ENCODE assay signal across 10 mouse cellular contexts in the genomic region with DNA sequence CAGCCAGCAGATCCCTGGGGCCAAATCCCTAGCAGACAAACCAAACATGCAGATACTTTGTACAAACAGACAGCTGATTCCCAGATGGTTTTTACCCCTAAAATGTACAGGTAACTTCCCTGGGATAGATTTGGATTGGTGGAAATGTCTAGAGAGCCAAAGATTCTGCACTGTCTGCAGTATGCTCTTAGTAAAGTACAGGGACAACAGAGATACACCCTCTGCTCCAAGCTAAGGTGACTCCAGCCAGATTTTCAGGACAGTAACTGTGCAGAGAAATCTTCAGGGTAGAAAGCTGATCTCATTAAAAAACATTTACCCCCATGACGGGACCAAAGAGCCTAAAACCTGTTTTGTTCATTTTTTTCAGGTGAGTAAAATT. TPM values are rescaled to one million over a fixed set of nuclear protein-coding genes. Genes with fewer than 3 reads are reported as not detected.
DNase-seq lines count a peak whose midpoint lies in the region; ATAC-seq lines count a peak whose summit lies in the region.
"Had no signal": no experiment of that assay in that cellular context is flagged by ENCODE, and none has a peak within 500 bp of the region (broad histone marks: within the 10 kb centered on the region; RNA-seq: fewer than 3 reads in every experiment).

No protein-coding gene starts in this region.

- WGBS in hindbrain, embryonic 11.5 days: 45% methylated on average over 1 of the region's 1 CpGs
- WGBS in hindbrain, embryonic 12.5 days: 61% methylated on average over 1 of the region's 1 CpGs
- 74% methylated on average over 1 of the region's 1 CpGs for WGBS in midbrain, embryonic 15.5 days
- 71% methylated on average over 1 of the region's 1 CpGs for WGBS in midbrain, embryonic 14.5 days
- 61% methylated on average over 1 of the region's 1 CpGs for WGBS in intestine, embryonic 14.5 days
- 60% methylated on average over 1 of the region's 1 CpGs for WGBS in stomach, embryonic 15.5 days

- no peaks in the 10 kb centered on the region for H3K9me3 ChIP-seq in hindbrain, embryonic 11.5 days (ENCODE audit: control insufficient read depth, low read length)
- no peaks in the 10 kb centered on the region for H3K9me3 ChIP-seq in hindbrain, embryonic 12.5 days (replicated peaks)
- H3K9me3 ChIP-seq in midbrain, embryonic 15.5 days: no peaks in the 10 kb centered on the region
- H3K9me3 ChIP-seq in midbrain, embryonic 14.5 days (ENCODE audit: control insufficient read depth, low read length): no peaks in the 10 kb centered on the region
- H3K9me3 ChIP-seq in intestine, embryonic 14.5 days (ENCODE audit: control insufficient read depth, low read length): no peaks in the 10 kb centered on the region
- no peaks in the 10 kb centered on the region for H3K9me3 ChIP-seq in stomach, embryonic 15.5 days

- H3K27me3 ChIP-seq in hindbrain, embryonic 11.5 days (ENCODE audit: control insufficient read depth, insufficient read depth, low read length): no peaks in the 10 kb centered on the region
- no peaks in the 10 kb centered on the region for H3K27me3 ChIP-seq in hindbrain, embryonic 12.5 days
- no peaks in the 10 kb centered on the region for H3K27me3 ChIP-seq in midbrain, embryonic 15.5 days (replicated peaks)
- H3K27me3 ChIP-seq in midbrain, embryonic 14.5 days (ENCODE audit: control insufficient read depth, insufficient read depth, low read length): no peaks in the 10 kb centered on the region
- H3K27me3 ChIP-seq in intestine, embryonic 14.5 days (replicated peaks; ENCODE audit: control insufficient read depth, insufficient read depth, low read length): no peaks in the 10 kb centered on the region
- H3K27me3 ChIP-seq in stomach, embryonic 15.5 days (replicated peaks): no peaks in the 10 kb centered on the region

- no peak overlapping the region for H3K9ac ChIP-seq in hindbrain, embryonic 11.5 days (ENCODE audit: low read depth, low read length)
- H3K9ac ChIP-seq in hindbrain, embryonic 12.5 days: no peak overlapping the region
- no peak overlapping the region for H3K9ac ChIP-seq in midbrain, embryonic 15.5 days
- H3K9ac ChIP-seq in midbrain, embryonic 14.5 days (replicated peaks; ENCODE audit: low read length): no peak overlapping the region
- no peak overlapping the region for H3K9ac ChIP-seq in intestine, embryonic 14.5 days (ENCODE audit: low read length)
- no peak overlapping the region for H3K9ac ChIP-seq in stomach, embryonic 15.5 days

- peak; percentile 40; the same call in 1 of the 2 replicates for ATAC-seq in hindbrain, embryonic 11.5 days (ENCODE audit: low FRiP score)
- ATAC-seq in hindbrain, embryonic 12.5 days (ENCODE audit: low FRiP score): no peak; the same call in 1 of the 2 replicates
- ATAC-seq in midbrain, embryonic 15.5 days (replicated peaks): peak; percentile 14; the same call in 1 of the 2 replicates
- ATAC-seq in midbrain, embryonic 14.5 days (ENCODE audit: low FRiP score, low TSS enrichment): no peak
- peak; percentile 59 for ATAC-seq in intestine, embryonic 14.5 days (replicated peaks; ENCODE audit: low FRiP score, low TSS enrichment, low read depth)
- ATAC-seq in stomach, embryonic 15.5 days (ENCODE audit: insufficient read depth, low FRiP score, low read depth): 0 out of 2 replicates have a peak, but pooled peaks have one; percentile 6
- ATAC-seq: inflammation-experienced regulatory T-cells, adult 6 months had no signal

- H3K4me3 ChIP-seq in hindbrain, embryonic 11.5 days (ENCODE audit: low read depth, low read length): no peak overlapping the region
- H3K4me3 ChIP-seq in hindbrain, embryonic 12.5 days: no peak overlapping the region
- no peak overlapping the region for H3K4me3 ChIP-seq in midbrain, embryonic 15.5 days
- no peak overlapping the region for H3K4me3 ChIP-seq in midbrain, embryonic 14.5 days (replicated peaks; ENCODE audit: low read depth, low read length)
- no peak overlapping the region for H3K4me3 ChIP-seq in intestine, embryonic 14.5 days (ENCODE audit: low read depth, low read length)
- no peak overlapping the region for H3K4me3 ChIP-seq in stomach, embryonic 15.5 days (replicated peaks)

- DNase-seq in hindbrain, embryonic 11.5 days (ENCODE audit: low spot score): no peak
- no peak for DNase-seq in midbrain, embryonic 14.5 days
- DNase-seq in intestine, embryonic 14.5 days (ENCODE audit: low spot score): peak; percentile 46
- DNase-seq in adrenal gland, postnatal 36 days: no peak
- no peak for DNase-seq in heart, adult 18-20 months

- H3K4me1 ChIP-seq in hindbrain, embryonic 11.5 days (replicated peaks; ENCODE audit: control insufficient read depth, insufficient read depth, low read length): no peaks in the 10 kb centered on the region; the same call in 1 of the 2 replicates
- peaks cover 4% of the 10 kb centered on the region for H3K4me1 ChIP-seq in hindbrain, embryonic 12.5 days
- peaks cover 5% of the 10 kb centered on the region; the same call in 1 of the 2 replicates for H3K4me1 ChIP-seq in midbrain, embryonic 15.5 days
- H3K4me1 ChIP-seq in midbrain, embryonic 14.5 days (ENCODE audit: control insufficient read depth, insufficient read depth, low read length): peaks cover 6% of the 10 kb centered on the region; the same call in 1 of the 2 replicates
- 0 out of 2 replicates have a peak, but pooled peaks cover 4% of the 10 kb centered on the region for H3K4me1 ChIP-seq in intestine, embryonic 14.5 days (replicated peaks; ENCODE audit: control insufficient read depth, insufficient read depth, low read length)
- H3K4me1 ChIP-seq in stomach, embryonic 15.5 days: 0 out of 2 replicates have a peak, but pooled peaks cover 4% of the 10 kb centered on the region

- no peak overlapping the region for H3K4me2 ChIP-seq in hindbrain, embryonic 11.5 days (replicated peaks; ENCODE audit: low read depth, low read length)
- no peak overlapping the region for H3K4me2 ChIP-seq in hindbrain, embryonic 12.5 days (replicated peaks)
- no peak overlapping the region for H3K4me2 ChIP-seq in midbrain, embryonic 15.5 days
- no peak overlapping the region for H3K4me2 ChIP-seq in midbrain, embryonic 14.5 days (ENCODE audit: low read length)
- no peak overlapping the region for H3K4me2 ChIP-seq in intestine, embryonic 14.5 days (ENCODE audit: low read length)
- no peak overlapping the region for H3K4me2 ChIP-seq in stomach, embryonic 15.5 days
- H3K4me2 ChIP-seq: liver, embryonic 11.5 days had no signal

- no peak overlapping the region for H3K27ac ChIP-seq in hindbrain, embryonic 11.5 days (ENCODE audit: low read depth, low read length)
- H3K27ac ChIP-seq in hindbrain, embryonic 12.5 days: no peak overlapping the region
- H3K27ac ChIP-seq in midbrain, embryonic 15.5 days: no peak overlapping the region
- no peak overlapping the region for H3K27ac ChIP-seq in midbrain, embryonic 14.5 days (replicated peaks; ENCODE audit: low read depth, low read length)
- H3K27ac ChIP-seq in intestine, embryonic 14.5 days (ENCODE audit: low read depth): no peak overlapping the region
- peak overlapping the region; percentile 67 for H3K27ac ChIP-seq in stomach, embryonic 15.5 days

- H3K36me3 ChIP-seq in hindbrain, embryonic 11.5 days (ENCODE audit: control insufficient read depth, insufficient read depth, low read length): no peaks in the 10 kb centered on the region
- no peaks in the 10 kb centered on the region for H3K36me3 ChIP-seq in hindbrain, embryonic 12.5 days
- no peaks in the 10 kb centered on the region for H3K36me3 ChIP-seq in midbrain, embryonic 15.5 days (replicated peaks)
- no peaks in the 10 kb centered on the region for H3K36me3 ChIP-seq in midbrain, embryonic 14.5 days (ENCODE audit: control insufficient read depth, insufficient read depth, low read length)
- H3K36me3 ChIP-seq in intestine, embryonic 14.5 days (ENCODE audit: control insufficient read depth, insufficient read depth, low read length): no peaks in the 10 kb centered on the region
- H3K36me3 ChIP-seq in stomach, embryonic 15.5 days: no peaks in the 10 kb centered on the region

RNA-seq across cellular contexts. Expression of a gene that starts 27.5 kb away (rescaled TPM):
- 3.4 and 5.3 TPM in 2 replicates for polyA plus RNA-seq in hindbrain, embryonic 11.5 days (2014; fragmentation: Nextera tagmentation; extraction: Ambion mirVana)
- 6.9 and 9.5 TPM in 2 replicates for polyA plus RNA-seq in hindbrain, embryonic 12.5 days (2016; fragmentation: Nextera tagmentation; extraction: Ambion mirVana)
- polyA plus RNA-seq in midbrain, embryonic 15.5 days (2015; fragmentation: Nextera tagmentation; extraction: Ambion mirVana): 2.1 and 2.5 TPM in 2 replicates
- 0.15 and 1.1 TPM in 2 replicates for polyA plus RNA-seq in midbrain, embryonic 14.5 days (2014; fragmentation: Nextera tagmentation; extraction: Ambion mirVana)
- 16.7 and 17.9 TPM in 2 replicates for polyA plus RNA-seq in intestine, embryonic 14.5 days (2014; fragmentation: Nextera tagmentation; extraction: Ambion mirVana)
- polyA plus RNA-seq in stomach, embryonic 15.5 days (2015; fragmentation: Nextera tagmentation; extraction: Ambion mirVana): 14.1 and 15.9 TPM in 2 replicates
- 10 to 100 TPM; 33.4 to 59.2 TPM for total RNA-seq in adrenal gland, postnatal 36 days (2021)
- 10 to 100 TPM in 1 of 2 experiments, 1 to 10 TPM in 1; 5.6 to 13.0 TPM for total RNA-seq in heart, adult 18-20 months (2021)

RNA-seq across cellular contexts. Expression of a gene that starts 38.9 kb away (rescaled TPM):
- 44.1 and 46.9 TPM in 2 replicates for polyA plus RNA-seq in hindbrain, embryonic 11.5 days (2014; fragmentation: Nextera tagmentation; extraction: Ambion mirVana)
- 26.8 TPM in 2 replicates for polyA plus RNA-seq in hindbrain, embryonic 12.5 days (2016; fragmentation: Nextera tagmentation; extraction: Ambion mirVana)
- 5.0 and 5.4 TPM in 2 replicates for polyA plus RNA-seq in midbrain, embryonic 15.5 days (2015; fragmentation: Nextera tagmentation; extraction: Ambion mirVana)
- polyA plus RNA-seq in midbrain, embryonic 14.5 days (2014; fragmentation: Nextera tagmentation; extraction: Ambion mirVana): 2.8 and 10.0 TPM in 2 replicates
- polyA plus RNA-seq in intestine, embryonic 14.5 days (2014; fragmentation: Nextera tagmentation; extraction: Ambion mirVana): 31.3 and 32.8 TPM in 2 replicates
- polyA plus RNA-seq in stomach, embryonic 15.5 days (2015; fragmentation: Nextera tagmentation; extraction: Ambion mirVana): 25.9 and 26.7 TPM in 2 replicates
- 1 to 10 TPM; 2.2 to 2.5 TPM for total RNA-seq in adrenal gland, postnatal 36 days (2021)
- total RNA-seq in heart, adult 18-20 months (2021): under 1 TPM; 0.23 to 0.37 TPM

Comparison
In these comparisons a context has a peak if more than half of its experiments do, and no peak if none do; other contexts are left out.
1. ATAC-seq: peak in hindbrain, embryonic 11.5 days (single experiment), midbrain, embryonic 15.5 days (single experiment), intestine, embryonic 14.5 days (single experiment) and stomach, embryonic 15.5 days (single experiment); none in hindbrain, embryonic 12.5 days (single experiment) and midbrain, embryonic 14.5 days (single experiment).